Comparison of ENCODE assay signal across 9 mouse cellular contexts in genomic region chr9:8226415-8226814, GRCm38 (mm10).
DNase-seq lines count a peak whose midpoint lies in the region; ATAC-seq lines count a peak whose summit lies in the region.
"Had no signal": no experiment of that assay in that cellular context is flagged by ENCODE, and none has a peak within 500 bp of the region (broad histone marks: within the 10 kb centered on the region; RNA-seq: fewer than 3 reads in every experiment).

No protein-coding gene starts in this region.

- H3K4me3 ChIP-seq in hindbrain, embryonic 13.5 days = no peak overlapping the region
- H3K4me3 ChIP-seq in hindbrain, embryonic 12.5 days = no peak overlapping the region
- no peak overlapping the region for H3K4me3 ChIP-seq in neural tube, embryonic 11.5 days (ENCODE audit: low read depth, low read length)
- H3K4me3 ChIP-seq in neural tube, embryonic 15.5 days (replicated peaks) = no peak overlapping the region
- no peak overlapping the region for H3K4me3 ChIP-seq in forebrain, embryonic 15.5 days
- H3K4me3 ChIP-seq in heart, embryonic 11.5 days (ENCODE audit: low read depth, low read length) = no peak overlapping the region
- H3K4me3 ChIP-seq: embryonic facial prominence, embryonic 15.5 days had no signal

- no peaks in the 10 kb centered on the region for H3K36me3 ChIP-seq in hindbrain, embryonic 13.5 days
- H3K36me3 ChIP-seq in hindbrain, embryonic 12.5 days = no peaks in the 10 kb centered on the region
- no peaks in the 10 kb centered on the region for H3K36me3 ChIP-seq in neural tube, embryonic 11.5 days (ENCODE audit: control insufficient read depth, insufficient read depth, low read length)
- no peaks in the 10 kb centered on the region for H3K36me3 ChIP-seq in neural tube, embryonic 15.5 days
- H3K36me3 ChIP-seq in forebrain, embryonic 15.5 days = no peaks in the 10 kb centered on the region
- H3K36me3 ChIP-seq in heart, embryonic 11.5 days (ENCODE audit: control insufficient read depth, insufficient read depth, low read length) = no peaks in the 10 kb centered on the region
- H3K36me3 ChIP-seq: embryonic facial prominence, embryonic 15.5 days had no signal

- H3K27me3 ChIP-seq in hindbrain, embryonic 13.5 days = no peaks in the 10 kb centered on the region
- no peaks in the 10 kb centered on the region for H3K27me3 ChIP-seq in hindbrain, embryonic 12.5 days
- H3K27me3 ChIP-seq in neural tube, embryonic 11.5 days (ENCODE audit: control insufficient read depth, insufficient read depth, low read length) = no peaks in the 10 kb centered on the region
- no peaks in the 10 kb centered on the region for H3K27me3 ChIP-seq in neural tube, embryonic 15.5 days (replicated peaks)
- H3K27me3 ChIP-seq in forebrain, embryonic 15.5 days = no peaks in the 10 kb centered on the region
- no peaks in the 10 kb centered on the region for H3K27me3 ChIP-seq in heart, embryonic 11.5 days (ENCODE audit: control insufficient read depth, insufficient read depth, low read length)
- H3K27me3 ChIP-seq: embryonic facial prominence, embryonic 15.5 days had no signal

- no peak overlapping the region for H3K27ac ChIP-seq in hindbrain, embryonic 13.5 days
- H3K27ac ChIP-seq in hindbrain, embryonic 12.5 days = no peak overlapping the region
- no peak overlapping the region for H3K27ac ChIP-seq in neural tube, embryonic 11.5 days (ENCODE audit: low read depth, low read length)
- no peak overlapping the region for H3K27ac ChIP-seq in neural tube, embryonic 15.5 days (replicated peaks)
- no peak overlapping the region for H3K27ac ChIP-seq in forebrain, embryonic 15.5 days (replicated peaks)
- H3K27ac ChIP-seq in heart, embryonic 11.5 days (ENCODE audit: low read depth, low read length) = no peak overlapping the region
- H3K27ac ChIP-seq: embryonic facial prominence, embryonic 15.5 days had no signal

- no peaks in the 10 kb centered on the region for H3K4me1 ChIP-seq in hindbrain, embryonic 13.5 days (replicated peaks)
- H3K4me1 ChIP-seq in hindbrain, embryonic 12.5 days = no peaks in the 10 kb centered on the region
- no peaks in the 10 kb centered on the region for H3K4me1 ChIP-seq in neural tube, embryonic 11.5 days (ENCODE audit: control insufficient read depth, insufficient read depth, low read length)
- no peaks in the 10 kb centered on the region for H3K4me1 ChIP-seq in neural tube, embryonic 15.5 days
- H3K4me1 ChIP-seq in forebrain, embryonic 15.5 days = no peaks in the 10 kb centered on the region
- no peaks in the 10 kb centered on the region for H3K4me1 ChIP-seq in heart, embryonic 11.5 days (ENCODE audit: control insufficient read depth, insufficient read depth, low read length)
- H3K4me1 ChIP-seq: embryonic facial prominence, embryonic 15.5 days had no signal

- 42% methylated on average over 1 of the region's 1 CpGs for WGBS in hindbrain, embryonic 13.5 days
- 52% methylated on average over 1 of the region's 1 CpGs for WGBS in hindbrain, embryonic 12.5 days
- WGBS in neural tube, embryonic 11.5 days = 29% methylated on average over 1 of the region's 1 CpGs
- WGBS in neural tube, embryonic 15.5 days = 51% methylated on average over 1 of the region's 1 CpGs
- WGBS in forebrain, embryonic 15.5 days = 37% methylated on average over 1 of the region's 1 CpGs
- 15% methylated on average over 1 of the region's 1 CpGs for WGBS in heart, embryonic 11.5 days (ENCODE audit: insufficient replicate concordance)

- peak; percentile 63; the same call in 1 of the 2 replicates for ATAC-seq in hindbrain, embryonic 13.5 days (ENCODE audit: low FRiP score)
- no peak for ATAC-seq in hindbrain, embryonic 12.5 days (ENCODE audit: low FRiP score)
- 0 out of 2 replicates have a peak, but pooled peaks have one; percentile 41 for ATAC-seq in neural tube, embryonic 11.5 days (ENCODE audit: insufficient read depth, low FRiP score, low TSS enrichment)
- ATAC-seq in neural tube, embryonic 15.5 days (ENCODE audit: low FRiP score) = no peak; the same call in 1 of the 2 replicates
- peak; percentile 60; the same call in 1 of the 2 replicates for ATAC-seq in forebrain, embryonic 15.5 days (replicated peaks)
- no peak for ATAC-seq in heart, embryonic 11.5 days (replicated peaks; ENCODE audit: insufficient number of reproducible peaks, low FRiP score, low TSS enrichment)

- H3K9ac ChIP-seq in hindbrain, embryonic 13.5 days = no peak overlapping the region
- no peak overlapping the region for H3K9ac ChIP-seq in hindbrain, embryonic 12.5 days
- no peak overlapping the region for H3K9ac ChIP-seq in neural tube, embryonic 11.5 days (ENCODE audit: low read length)
- no peak overlapping the region for H3K9ac ChIP-seq in neural tube, embryonic 15.5 days (replicated peaks)
- H3K9ac ChIP-seq in forebrain, embryonic 15.5 days (replicated peaks) = no peak overlapping the region
- H3K9ac ChIP-seq in heart, embryonic 11.5 days (ENCODE audit: low read depth, low read length) = no peak overlapping the region
- H3K9ac ChIP-seq: embryonic facial prominence, embryonic 15.5 days had no signal

- no peak overlapping the region for H3K4me2 ChIP-seq in hindbrain, embryonic 13.5 days
- H3K4me2 ChIP-seq in hindbrain, embryonic 12.5 days (replicated peaks) = no peak overlapping the region
- H3K4me2 ChIP-seq in neural tube, embryonic 11.5 days (ENCODE audit: low read depth) = no peak overlapping the region
- H3K4me2 ChIP-seq in neural tube, embryonic 15.5 days = no peak overlapping the region
- H3K4me2 ChIP-seq in forebrain, embryonic 15.5 days (replicated peaks) = no peak overlapping the region
- H3K4me2 ChIP-seq in heart, embryonic 11.5 days = no peak overlapping the region
- H3K4me2 ChIP-seq: embryonic facial prominence, embryonic 15.5 days had no signal

- H3K9me3 ChIP-seq in hindbrain, embryonic 13.5 days = no peaks in the 10 kb centered on the region
- no peaks in the 10 kb centered on the region for H3K9me3 ChIP-seq in hindbrain, embryonic 12.5 days (replicated peaks)
- H3K9me3 ChIP-seq in neural tube, embryonic 11.5 days (ENCODE audit: control insufficient read depth, low read length) = no peaks in the 10 kb centered on the region
- no peaks in the 10 kb centered on the region for H3K9me3 ChIP-seq in neural tube, embryonic 15.5 days (replicated peaks)
- no peaks in the 10 kb centered on the region for H3K9me3 ChIP-seq in forebrain, embryonic 15.5 days
- no peaks in the 10 kb centered on the region for H3K9me3 ChIP-seq in heart, embryonic 11.5 days (replicated peaks; ENCODE audit: control insufficient read depth, low read length)
- H3K9me3 ChIP-seq: embryonic facial prominence, embryonic 15.5 days had no signal

- no peak for DNase-seq in neural tube, embryonic 11.5 days (ENCODE audit: low spot score)
- DNase-seq in urinary bladder, postnatal 25 days (ENCODE audit: low spot score) = no peak
- DNase-seq in liver = no peak

Comparison
In these comparisons a context has a peak if more than half of its experiments do, and no peak if none do; other contexts are left out.
1. ATAC-seq: peak in hindbrain, embryonic 13.5 days (single experiment), neural tube, embryonic 11.5 days (single experiment) and forebrain, embryonic 15.5 days (single experiment); none in hindbrain, embryonic 12.5 days (single experiment), neural tube, embryonic 15.5 days (single experiment) and heart, embryonic 11.5 days (single experiment).